In genomic region chr6:72439355-72440185, GRCm38 (mm10) we compare ENCODE assay signal across 8 mouse cellular contexts. TPM values are rescaled to one million over a fixed set of nuclear protein-coding genes. Genes with fewer than 3 reads are reported as not detected.
DNase-seq lines count a peak whose midpoint lies in the region; ATAC-seq lines count a peak whose summit lies in the region.

TSS of gene Mat2a (minus strand) at chr6:72439558.

- under 1% methylated on average over 63 of the region's 77 CpGs for WGBS in intestine, embryonic 14.5 days

- H3K9ac ChIP-seq in intestine, embryonic 14.5 days (ENCODE audit: low read length) = peak within 1 kb of the TSS; percentile 100

- peak within 1 kb of the TSS; percentile 98 for H3K4me3 ChIP-seq in intestine, embryonic 14.5 days (ENCODE audit: low read depth, low read length)

- peaks cover 38% of the 10 kb centered on the region for H3K36me3 ChIP-seq in intestine, embryonic 14.5 days (ENCODE audit: control insufficient read depth, insufficient read depth, low read length)

- H3K4me2 ChIP-seq in intestine, embryonic 14.5 days (ENCODE audit: low read length) = peak within 1 kb of the TSS; percentile 99

- peak; percentile 90 for ATAC-seq in intestine, embryonic 14.5 days (replicated peaks; ENCODE audit: low FRiP score, low TSS enrichment, low read depth)

- no peaks in the 10 kb centered on the region for H3K27me3 ChIP-seq in intestine, embryonic 14.5 days (replicated peaks; ENCODE audit: control insufficient read depth, insufficient read depth, low read length)

- H3K4me1 ChIP-seq in intestine, embryonic 14.5 days (replicated peaks; ENCODE audit: control insufficient read depth, insufficient read depth, low read length) = peaks cover 25% of the 10 kb centered on the region

- H3K27ac ChIP-seq in intestine, embryonic 14.5 days (ENCODE audit: low read depth) = peak within 1 kb of the TSS; percentile 99

- DNase-seq in adrenal gland, adult (ENCODE audit: inconsistent age in 2 of 2, low spot score in 1 of 2) = peak; percentile 96 to 99
- peak; percentile 90 for DNase-seq in embryo, embryonic 10.5 days (ENCODE audit: low spot score)
- DNase-seq in gastrocnemius, postnatal 14 days = peak; percentile 94
- DNase-seq in intestine, embryonic 14.5 days (ENCODE audit: low spot score) = peak; percentile 98
- DNase-seq in left cerebral cortex, postnatal 14 days (ENCODE audit: low spot score in 2 of 2) = peak; percentile 96 to 98
- DNase-seq in mesoderm, embryonic 11.5 days (ENCODE audit: low read depth, low spot score) = peak; percentile 93
- peak; percentile 94 to 96 for DNase-seq in right cerebral cortex, postnatal 36 days (ENCODE audit: low spot score in 2 of 2)
- peak; percentile 92 for DNase-seq in yolk sac, embryonic 10.5 days (ENCODE audit: low spot score)

- intact Hi-C loops in gastrocnemius, postnatal 14 days (cut with DNase I; ENCODE audit: low total_unique reads) = no loop called here
- intact Hi-C loops in left cerebral cortex, postnatal 14 days (cut with DNase I) = loop anchor here (5.0 kb wide), 1 partner anchor 73 kb away; no protein-coding TSS in a partner anchor

- H3K9me3 ChIP-seq in intestine, embryonic 14.5 days (ENCODE audit: control insufficient read depth, low read length) = no peaks in the 10 kb centered on the region

RNA-seq across cellular contexts. Expression of gene Mat2a, which starts in this region (rescaled TPM):
- total RNA-seq in gastrocnemius, postnatal 14 days (2021) = 100 to 1,000 TPM; 202 to 277 TPM
- polyA plus RNA-seq in intestine, embryonic 14.5 days (2014; fragmentation: Nextera tagmentation; extraction: Ambion mirVana) = 378 and 409 TPM in 2 replicates
- 100 to 1,000 TPM; 170 to 173 TPM for total RNA-seq in left cerebral cortex, postnatal 14 days (2021)

Comparison
In these comparisons a context has a peak if more than half of its experiments do, and no peak if none do; other contexts are left out.
1. Peak in every context shown above with its lines: DNase-seq, ATAC-seq, H3K4me3 ChIP-seq and H3K27ac ChIP-seq.